In the genomic region with DNA sequence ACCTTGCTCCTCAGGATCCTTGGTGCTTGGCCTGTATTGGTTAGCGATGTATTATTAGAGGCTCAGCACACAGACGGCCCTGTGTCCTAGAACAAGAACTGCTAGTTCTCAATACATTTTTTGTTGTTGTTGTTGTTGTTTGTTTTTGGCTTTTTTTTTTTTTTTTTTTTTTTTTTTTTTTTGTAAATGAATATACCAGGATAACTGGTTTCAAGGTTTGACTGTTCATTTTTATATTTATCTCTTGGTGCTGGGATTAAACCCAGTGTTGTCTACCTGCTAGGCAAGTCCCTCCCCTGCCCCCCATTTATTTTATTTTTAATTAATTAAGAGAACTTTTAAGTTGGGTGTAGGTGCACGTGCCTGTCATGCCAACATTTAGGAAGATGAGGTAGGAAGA, we compare ENCODE assay signal across 8 mouse cellular contexts. TPM values are rescaled to one million over a fixed set of nuclear protein-coding genes. Genes with fewer than 3 reads are reported as not detected.
DNase-seq lines count a peak whose midpoint lies in the region; ATAC-seq and TF ChIP-seq lines count a peak whose summit lies in the region.

No protein-coding gene starts in this region.

- 56% methylated on average over 3 of the region's 3 CpGs for WGBS in liver, embryonic 11.5 days

- TF ChIP-seq CTCF in gastrocnemius, adult 2 months (IDR thresholded peaks at IDR 0.05), result no peak
- TF ChIP-seq CTCF in testis, adult 2 months (IDR thresholded peaks at IDR 0.05; ENCODE audit: control insufficient read depth, insufficient read depth, insufficient replicate concordance, low read depth, low read length), result no peak

- no peak for TF ChIP-seq POLR2A in testis, adult 2 months (IDR thresholded peaks at IDR 0.05; ENCODE audit: control insufficient read depth, low read depth, low read length)

- H3K4me1 ChIP-seq in testis, adult 2 months (ENCODE audit: control insufficient read depth, insufficient read depth, low read length), result peaks cover 2% of the 10 kb centered on the region; the same call in 1 of the 2 replicates
- H3K4me1 ChIP-seq in liver, embryonic 11.5 days (replicated peaks; ENCODE audit: control insufficient read depth, insufficient read depth, low read length), result no peaks in the 10 kb centered on the region; the same call in 1 of the 2 replicates

- H3K4me2 ChIP-seq in liver, embryonic 11.5 days, result peak overlapping the region; percentile 56

- H3K27ac ChIP-seq in gastrocnemius, adult 2 months, result peak overlapping the region; percentile 94
- peak overlapping the region; percentile 87 for H3K27ac ChIP-seq in testis, adult 2 months (ENCODE audit: control insufficient read depth, insufficient read depth, low read depth, low read length)
- peak overlapping the region; percentile 42 for H3K27ac ChIP-seq in liver, embryonic 11.5 days (ENCODE audit: low read depth, low read length)

- no peak for ATAC-seq in liver, embryonic 11.5 days (replicated peaks; ENCODE audit: low FRiP score)
- ATAC-seq in inflammation-experienced regulatory T-cells, adult 6 months, result no peak

- H3K27me3 ChIP-seq in testis, adult 2 months (ENCODE audit: control insufficient read depth, insufficient read depth, low read length), result no peaks in the 10 kb centered on the region
- H3K27me3 ChIP-seq in liver, embryonic 11.5 days (replicated peaks; ENCODE audit: control insufficient read depth, insufficient read depth, low read length), result no peaks in the 10 kb centered on the region

- intact Hi-C loops in gastrocnemius, adult 2 months (cut with DNase I), result no loop called here

- no peak for DNase-seq in gastrocnemius, adult 2 months
- DNase-seq in gastrocnemius, postnatal 10 days, result no peak
- DNase-seq in testis, postnatal 10 days (ENCODE audit: low spot score), result no peak
- no peak for DNase-seq in liver, embryonic 11.5 days (ENCODE audit: low spot score)
- DNase-seq in ovary, postnatal 10 days (ENCODE audit: low spot score), result no peak
- DNase-seq in urinary bladder, postnatal 10 days (ENCODE audit: low spot score), result no peak

- H3K9ac ChIP-seq in liver, embryonic 11.5 days (ENCODE audit: low read depth, low read length), result peak overlapping the region; percentile 66

- peak overlapping the region; percentile 79 for H3K4me3 ChIP-seq in gastrocnemius, adult 2 months
- peak overlapping the region; percentile 72 for H3K4me3 ChIP-seq in testis, adult 2 months (ENCODE audit: control insufficient read depth, low read depth, low read length)
- H3K4me3 ChIP-seq in liver, embryonic 11.5 days (ENCODE audit: low read depth, low read length), result peak overlapping the region; percentile 39

- H3K36me3 ChIP-seq in testis, adult 2 months (ENCODE audit: control insufficient read depth, insufficient read depth, low read length), result no peaks in the 10 kb centered on the region
- no peaks in the 10 kb centered on the region for H3K36me3 ChIP-seq in liver, embryonic 11.5 days (ENCODE audit: control insufficient read depth, insufficient read depth, low read length)

- no peaks in the 10 kb centered on the region for H3K9me3 ChIP-seq in liver, embryonic 11.5 days (ENCODE audit: control insufficient read depth, low read length)

RNA-seq across cellular contexts. Expression of gene Kif2c, which starts 6.5 kb away (rescaled TPM):
- total RNA-seq in gastrocnemius, adult 2 months (2021), result not detected
- total RNA-seq in gastrocnemius, postnatal 10 days (2021), result 1 to 10 TPM; 3.8 to 6.6 TPM
- 307 and 325 TPM in 2 replicates for polyA plus RNA-seq in testis, adult 2 months (2012; rRNA removed)
- 57.3 and 68.0 TPM in 2 replicates for polyA plus RNA-seq in liver, embryonic 11.5 days (2014; fragmentation: Nextera tagmentation; extraction: Ambion mirVana)
- polyA plus RNA-seq in inflammation-experienced regulatory T-cells, adult 6 months (2017; shearing (Covaris generic)), result 10 to 100 TPM in 1 of 3 experiments, 1 to 10 TPM in 2; 1.9 to 35.0 (median 5.5) TPM

RNA-seq across cellular contexts. Expression of gene Rps8, which starts 32.9 kb away (rescaled TPM):
- 100 to 1,000 TPM; 527 to 622 TPM for total RNA-seq in gastrocnemius, adult 2 months (2021)
- 1,000 to 10,000 TPM; 1,007 to 1,093 TPM for total RNA-seq in gastrocnemius, postnatal 10 days (2021)
- polyA plus RNA-seq in testis, adult 2 months (2012; rRNA removed), result 185 and 230 TPM in 2 replicates
- 1,349 and 1,481 TPM in 2 replicates for polyA plus RNA-seq in liver, embryonic 11.5 days (2014; fragmentation: Nextera tagmentation; extraction: Ambion mirVana)
- polyA plus RNA-seq in inflammation-experienced regulatory T-cells, adult 6 months (2017; shearing (Covaris generic)), result 100 to 1,000 TPM; 670 to 888 (median 878) TPM

RNA-seq across cellular contexts. Expression of gene Plk3, which starts 55.2 kb away (rescaled TPM):
- under 1 TPM; 0.73 to 0.74 TPM for total RNA-seq in gastrocnemius, adult 2 months (2021)
- total RNA-seq in gastrocnemius, postnatal 10 days (2021), result 1 to 10 TPM; 1.8 to 2.6 TPM
- 0.94 and 1.5 TPM in 2 replicates for polyA plus RNA-seq in testis, adult 2 months (2012; rRNA removed)
- 2.4 and 2.5 TPM in 2 replicates for polyA plus RNA-seq in liver, embryonic 11.5 days (2014; fragmentation: Nextera tagmentation; extraction: Ambion mirVana)
- 10 to 100 TPM; 13.4 to 19.8 (median 18.8) TPM for polyA plus RNA-seq in inflammation-experienced regulatory T-cells, adult 6 months (2017; shearing (Covaris generic))

Comparison
In these comparisons a context has a peak if more than half of its experiments do, and no peak if none do; other contexts are left out.
1. H3K27ac ChIP-seq: peak in every context shown above with its lines; median percentile 94 in gastrocnemius, adult 2 months; 87 in testis, adult 2 months; 42 in liver, embryonic 11.5 days.